Mouse (Mus musculus) lung, postnatal 0 days (tissue): ENCODE data around the gene Suclg2.

Source experiments
- CTCF ChIP-seq: IDR thresholded peaks from 2 replicates; pipeline ENCODE4 v1.5.1; 2016; ENCODE audit warnings: antibody characterized with exemption, mild to moderate bottlenecking
- EP300 ChIP-seq: IDR thresholded peaks from 2 replicates; pipeline ENCODE4 v1.6.1; 2016; ENCODE audit warnings: antibody characterized with exemption, mild to moderate bottlenecking, control low read depth

DNA sequence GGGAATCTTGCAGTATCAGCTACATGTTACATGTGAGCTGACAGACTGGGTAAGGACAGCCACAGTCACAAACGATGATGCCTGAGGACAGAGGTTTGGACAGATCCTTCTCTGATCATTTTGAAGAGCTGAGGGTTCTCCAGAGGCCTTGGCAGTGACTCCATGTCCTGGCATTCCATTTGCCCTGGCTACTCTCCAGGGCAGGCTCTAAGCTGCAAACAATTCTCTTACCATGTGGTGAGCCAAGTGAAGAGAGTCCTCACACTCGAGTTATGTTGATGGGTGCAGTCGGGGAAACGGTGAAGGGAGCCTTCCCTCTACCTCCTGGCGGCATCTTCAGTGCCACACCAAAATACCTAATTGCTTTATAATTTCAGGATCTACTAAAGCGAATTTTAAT, 235.5 kb downstream of the Suclg2 start:
- TF ChIP-seq EP300 (no peak), CTCF (no peak)
